Mouse (Mus musculus) C2C12 (cell line): ENCODE data around the gene C8g.

Experiments
- CEBPB ChIP-seq: IDR thresholded peaks from one replicate; pipeline ENCODE4 v1.6.1; 2011; ENCODE audit warnings: low read depth, mild to moderate bottlenecking, control low read depth, moderate library complexity
- CTCF ChIP-seq: IDR thresholded peaks from one replicate; pipeline ENCODE4 v1.5.1; 2011; ENCODE audit not compliant: control insufficient read depth, insufficient read depth, insufficient read length
- MAX ChIP-seq: IDR thresholded peaks from one replicate; pipeline ENCODE4 v1.6.1; 2011; ENCODE audit warnings: mild to moderate bottlenecking, control low read depth
- MYOD1 ChIP-seq: IDR thresholded peaks from one replicate; pipeline ENCODE4 v1.6.1; 2011; ENCODE audit warnings: low read depth; ENCODE audit not compliant: control insufficient read depth, insufficient read length
- MYOG ChIP-seq: IDR thresholded peaks from one replicate; pipeline ENCODE4 v1.6.1; 2011; ENCODE audit not compliant: control insufficient read depth, insufficient read length; ENCODE audit errors: extremely low read depth
- USF1 ChIP-seq: IDR thresholded peaks from one replicate; pipeline ENCODE4 v1.6.1; 2011; ENCODE audit warnings: low read depth, mild to moderate bottlenecking, control low read depth, moderate library complexity

- TF ChIP-seq CTCF: no peak
- no peak for TF ChIP-seq MAX
- TF ChIP-seq USF1: no peak
- no peak for TF ChIP-seq MYOG
- TF ChIP-seq MYOD1: no peak
- TF ChIP-seq CEBPB: no peak
Observed at GRCm38 (mm10) chr2:25488671-25489068, 12.8 kb downstream of the C8g start.
